Mouse (Mus musculus) C2C12 (cell line): ENCODE measurements around the gene Rhox2h.
"Not testable (repeated sequence)": the region's sequence is repeated elsewhere in the genome, so short reads cannot be mapped to it uniquely, and the experiment has no call there.

Experiments
- CTCF ChIP-seq: IDR thresholded peaks from one replicate; pipeline ENCODE4 v1.5.1; 2011; ENCODE audit not compliant: control insufficient read depth, insufficient read depth, insufficient read length
- FOSL1 ChIP-seq: IDR thresholded peaks from one replicate; pipeline ENCODE4 v1.8.0; 2011; ENCODE audit warnings: mild to moderate bottlenecking, low read length; ENCODE audit not compliant: poor library complexity, insufficient read depth, severe bottlenecking
- MYOD1 ChIP-seq: IDR thresholded peaks from one replicate; pipeline ENCODE4 v1.6.1; 2011; ENCODE audit warnings: low read depth; ENCODE audit not compliant: control insufficient read depth, insufficient read length
- MYOG ChIP-seq: IDR thresholded peaks from one replicate; pipeline ENCODE4 v1.6.1; 2011; ENCODE audit not compliant: control insufficient read depth, insufficient read length; ENCODE audit errors: extremely low read depth
- USF1 ChIP-seq: IDR thresholded peaks from one replicate; pipeline ENCODE4 v1.6.1; 2011; ENCODE audit warnings: low read depth, mild to moderate bottlenecking, control low read depth, moderate library complexity

DNA sequence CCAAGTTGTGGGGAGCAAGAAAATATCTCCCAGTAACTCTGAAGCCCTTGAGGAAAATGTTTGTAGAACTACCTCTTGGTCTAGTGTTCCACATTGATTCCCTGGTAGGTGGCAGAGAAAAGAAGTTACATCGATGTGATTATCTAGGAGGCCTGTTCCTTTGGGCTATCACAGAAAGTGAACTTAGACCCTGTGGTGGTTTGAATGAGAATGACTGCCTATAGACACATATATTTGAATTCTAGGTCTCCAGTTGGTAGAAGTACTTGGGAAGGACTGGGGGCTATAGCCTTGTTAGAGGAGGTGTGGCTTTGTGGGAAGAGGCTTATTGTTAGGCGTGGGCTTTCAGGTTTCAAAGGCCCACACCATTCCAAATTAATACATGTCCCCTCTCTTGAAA is 44.6 kb downstream of the Rhox2h start, which contains the start of gene Rhox3g:
- TF ChIP-seq CTCF, USF1, MYOG, FOSL1, MYOD1: not testable (repeated sequence)
